Mouse (Mus musculus): ENCODE results near the gene Slit1.
A peak's percentile ranks its signal among the peaks of the same experiment; 100 is the strongest.

Slit1 gene

GRCm38 (mm10) chr19:41743396-41743795 is at the start of gene Slit1:
Gene Slit1 (minus strand): TSS chr19:41743665.
- DNase-seq (ENCODE audit: low read depth, low spot score), result no peak

GRCm38 (mm10) chr19:41792934-41793486 is 49.5 kb upstream of the Slit1 start:
- no peak for DNase-seq (ENCODE audit: low read depth, low spot score)

DNA sequence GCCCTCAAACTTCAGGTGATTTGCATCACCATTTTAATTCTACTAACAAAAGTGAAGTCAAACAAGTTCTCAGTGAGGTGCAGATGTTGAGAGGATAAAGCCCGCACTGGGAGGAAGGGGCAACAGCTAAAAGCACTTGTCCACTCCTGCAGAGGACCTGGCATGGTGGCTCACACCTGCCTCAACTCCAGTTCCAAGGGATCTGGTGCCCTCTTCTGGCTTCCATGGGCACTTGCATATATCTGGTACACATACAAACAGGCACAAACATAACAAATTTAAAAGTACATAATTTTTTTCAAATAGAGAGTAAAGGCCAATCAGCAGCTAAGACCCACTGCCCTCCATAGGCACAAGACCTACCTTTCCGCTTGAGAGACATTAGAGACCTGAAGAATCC is 47.9 kb upstream of the Slit1 start:
- DNase-seq (ENCODE audit: low read depth, low spot score), result no peak

DNA sequence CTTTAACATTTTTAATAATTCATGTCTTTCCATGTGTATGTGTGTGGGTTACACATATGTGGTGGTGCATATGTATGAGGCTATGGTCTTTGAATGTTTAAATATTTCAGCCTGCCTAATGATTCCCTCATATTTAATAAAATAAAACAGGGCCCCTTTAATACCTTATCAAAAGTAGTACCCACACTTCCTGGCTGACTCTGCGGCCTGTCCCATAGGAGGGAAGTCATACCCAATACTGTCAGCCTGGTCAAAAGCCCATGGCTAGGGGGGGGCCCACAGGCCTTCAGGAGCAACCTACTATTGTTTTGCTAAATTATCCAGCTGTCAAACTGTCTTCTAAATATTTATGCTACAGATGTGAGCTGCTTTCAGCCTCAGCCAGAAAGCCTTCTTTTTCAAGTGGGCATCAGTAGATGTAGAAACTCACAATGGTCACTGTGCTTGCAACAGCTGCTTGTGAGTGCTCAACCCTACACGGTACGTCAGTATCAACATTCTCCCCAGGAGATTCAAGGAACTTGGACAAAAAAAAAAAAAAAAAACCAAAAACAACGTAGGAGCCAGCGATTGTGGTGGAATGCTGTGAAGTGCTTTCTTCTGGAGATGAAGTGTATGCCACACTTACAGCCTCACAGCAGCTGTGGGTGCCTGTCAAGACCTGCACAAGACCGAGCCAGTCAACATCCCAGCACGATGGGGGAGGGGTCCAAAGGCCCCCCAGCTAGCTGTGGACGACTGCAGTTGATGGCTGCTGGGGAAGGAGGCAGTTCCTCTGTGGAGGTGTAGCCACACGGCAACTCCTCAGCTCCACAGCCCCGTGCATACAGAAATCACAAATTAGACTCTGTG is 45.9 kb upstream of the Slit1 start:
- DNase-seq (ENCODE audit: low read depth, low spot score), result no peak

- no peak for DNase-seq (ENCODE audit: low read depth, low spot score)
These were observed 43.4 kb upstream of the Slit1 start for GRCm38 (mm10) chr19:41786896-41787295.

DNA sequence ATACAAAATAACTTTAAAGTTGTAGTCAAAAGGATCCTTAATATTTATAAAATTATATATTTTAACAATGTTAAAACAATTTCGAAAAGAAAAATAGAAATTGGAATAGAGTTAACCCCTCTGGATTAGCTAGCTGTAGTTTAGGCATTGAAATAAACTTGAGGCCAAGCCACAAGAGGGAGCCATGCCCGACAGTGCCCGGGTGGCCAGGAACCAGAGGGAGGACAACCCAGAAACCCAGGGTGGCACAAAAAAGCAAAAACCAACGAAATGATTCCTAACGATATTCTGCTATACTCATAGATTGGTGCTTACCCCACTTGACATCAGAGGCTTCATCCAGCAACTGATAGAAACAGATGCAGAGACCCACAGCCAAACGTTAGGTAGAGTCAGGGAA is 34.0 kb upstream of the Slit1 start:
- DNase-seq (ENCODE audit: low read depth, low spot score), result no peak

- no peak for DNase-seq (ENCODE audit: low read depth, low spot score)
These were observed 25.2 kb upstream of the Slit1 start for GRCm38 (mm10) chr19:41768711-41769110.

DNA sequence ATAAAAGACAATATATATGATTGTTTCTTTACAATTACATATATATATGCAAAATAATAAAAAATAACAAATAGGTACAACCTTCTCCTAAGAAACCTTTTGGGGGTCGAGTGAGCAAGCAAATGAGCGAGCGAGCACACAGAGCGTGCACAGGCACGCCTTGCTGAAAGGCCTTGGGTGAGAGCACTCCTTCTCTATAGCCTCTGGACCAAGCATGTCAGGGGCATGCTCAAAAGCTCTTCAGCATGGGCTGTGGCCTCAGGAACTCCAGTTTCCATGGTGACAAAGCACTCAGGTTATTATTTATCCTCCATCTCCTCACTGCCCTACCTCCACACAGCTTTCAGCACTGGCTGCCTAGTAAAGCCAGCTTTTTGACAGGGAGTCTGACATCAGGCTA is 23.2 kb upstream of the Slit1 start:
- no peak for DNase-seq (ENCODE audit: low read depth, low spot score)

- peak; percentile 83 for DNase-seq (ENCODE audit: low read depth, low spot score)
These were observed 20.6 kb upstream of the Slit1 start for GRCm38 (mm10) chr19:41763870-41764660.

DNA sequence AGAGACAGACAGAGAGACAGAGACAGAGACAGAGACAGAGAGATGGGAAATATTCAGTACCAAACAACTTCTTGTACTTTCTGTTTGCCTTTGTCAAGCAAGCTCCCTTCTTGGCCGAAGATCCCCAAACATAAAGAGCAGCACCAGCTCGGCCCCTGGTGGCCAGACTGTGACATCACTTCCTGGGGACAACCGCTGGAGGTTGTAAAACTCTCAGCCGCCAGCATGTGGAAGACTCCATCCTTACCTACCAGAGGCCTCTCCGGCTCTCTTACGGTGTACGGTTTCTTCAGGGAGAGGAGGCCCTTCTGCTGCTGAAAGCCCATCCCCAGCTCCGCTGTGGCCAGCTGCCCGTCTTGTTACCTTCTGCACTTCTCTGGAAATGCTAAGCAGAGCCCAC is 18.1 kb upstream of the Slit1 start:
- no peak for DNase-seq (ENCODE audit: low read depth, low spot score)

DNA sequence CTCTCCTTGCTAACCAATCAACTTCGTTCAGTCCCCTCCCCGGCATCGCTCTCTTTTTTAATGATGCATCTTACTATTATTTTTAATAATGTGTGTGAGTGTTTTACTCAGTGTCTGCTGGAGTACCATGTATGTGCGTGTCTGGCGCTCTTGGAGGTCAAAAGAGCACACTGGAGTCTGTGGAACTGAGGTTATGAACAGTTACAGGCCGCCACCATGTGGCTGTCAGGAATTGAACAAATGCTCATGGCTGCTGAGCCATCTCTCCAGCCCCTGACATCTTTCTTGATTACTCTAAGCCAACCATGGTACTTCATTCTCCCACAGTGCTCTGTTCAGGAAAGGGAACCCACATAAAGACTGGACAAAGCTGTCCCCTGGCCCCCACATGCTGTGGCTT is 16.3 kb upstream of the Slit1 start:
- no peak for DNase-seq (ENCODE audit: low read depth, low spot score)

DNA sequence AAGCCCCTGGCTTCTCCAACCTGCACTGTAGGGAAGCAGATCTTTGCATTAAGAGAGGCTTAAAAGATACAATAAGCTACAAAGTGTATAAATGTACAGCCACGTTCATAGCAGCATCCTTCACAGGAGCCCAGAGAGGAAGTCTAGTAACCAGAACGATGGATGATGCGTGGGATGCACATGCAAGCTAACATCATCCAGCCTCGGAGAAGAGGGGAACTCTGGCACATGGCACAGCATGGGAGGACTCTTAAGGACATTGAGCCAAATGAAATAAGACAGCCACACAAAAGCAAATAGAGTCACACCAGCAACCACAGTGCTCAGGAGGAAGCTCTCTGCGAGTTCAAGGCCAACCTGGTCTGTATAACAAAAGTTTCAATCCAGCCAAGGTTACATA is 15.8 kb upstream of the Slit1 start:
- no peak for DNase-seq (ENCODE audit: low read depth, low spot score)

GRCm38 (mm10) chr19:41754760-41755159 is 11.3 kb upstream of the Slit1 start:
- no peak for DNase-seq (ENCODE audit: low read depth, low spot score)

DNA sequence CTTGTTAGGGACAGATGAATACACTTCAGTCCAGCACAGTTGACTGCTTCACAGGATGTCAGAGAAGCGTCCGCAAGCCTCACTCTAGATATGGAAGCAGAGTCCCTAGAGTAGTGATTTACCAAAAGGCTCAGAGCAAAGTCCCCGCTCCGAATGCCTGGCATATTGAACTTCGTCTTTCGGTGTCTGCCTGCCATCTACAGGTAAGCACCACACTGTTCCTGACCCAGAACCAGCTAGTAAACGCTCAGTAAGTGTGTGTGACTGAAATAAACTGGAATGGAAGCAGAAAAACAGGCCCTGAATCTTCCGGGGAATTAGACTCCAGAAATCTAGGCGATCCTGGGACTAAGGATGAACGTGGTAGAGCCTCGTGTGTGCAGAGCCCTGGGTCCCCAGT is 8.4 kb upstream of the Slit1 start:
- no peak for DNase-seq (ENCODE audit: low read depth, low spot score)

DNA sequence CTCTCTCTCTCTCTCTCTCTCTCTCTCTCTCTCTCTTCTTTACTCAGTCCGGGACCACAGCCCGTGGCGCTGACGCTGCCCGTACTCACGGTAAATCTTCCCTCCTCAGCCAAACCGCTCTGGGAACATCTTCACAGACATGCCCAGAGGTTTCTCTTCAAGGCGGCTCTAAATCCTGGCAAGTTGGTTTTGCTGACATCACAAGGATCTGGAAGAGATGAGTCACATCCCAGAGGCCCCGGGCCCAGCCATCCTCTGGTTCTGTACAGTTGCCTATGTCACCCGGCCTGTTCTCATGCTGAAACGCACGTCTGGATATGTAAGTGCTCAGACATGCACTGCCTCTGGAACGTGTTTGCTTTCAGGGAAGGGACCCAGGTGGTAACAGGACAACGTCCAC is 4.0 kb upstream of the Slit1 start:
- no peak for DNase-seq (ENCODE audit: low read depth, low spot score)

DNA sequence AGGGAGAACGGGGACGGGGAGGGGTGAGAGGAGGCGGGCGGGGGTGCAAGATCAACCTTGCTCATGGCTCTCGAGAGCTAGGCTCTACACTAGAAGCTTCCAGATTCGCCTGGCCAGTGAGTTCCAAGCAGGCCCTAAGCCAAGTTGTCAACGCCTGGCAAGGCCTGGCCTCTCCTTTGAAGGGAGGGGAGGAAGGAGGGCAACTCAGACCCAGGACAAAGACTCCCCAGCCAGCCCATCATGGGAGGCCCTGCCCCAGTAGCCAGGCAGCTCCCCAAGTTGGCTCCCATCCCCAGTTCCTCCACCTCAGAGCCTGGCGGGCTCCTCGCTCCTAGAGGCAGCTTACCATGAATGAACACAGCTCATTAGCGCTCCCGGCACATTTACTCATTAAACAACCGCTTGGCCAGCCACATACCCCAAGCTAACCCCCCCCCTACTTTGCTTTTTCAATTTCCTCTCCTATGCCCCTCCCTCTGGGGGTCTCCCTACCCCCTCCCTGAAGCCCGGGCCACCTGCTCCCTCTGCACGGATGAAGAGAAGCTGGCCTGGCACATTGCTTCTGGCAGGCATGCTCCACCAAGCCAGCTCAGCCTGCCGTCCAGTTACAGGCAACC is 2.6 kb upstream of the Slit1 start:
- DNase-seq (ENCODE audit: low read depth, low spot score), result no peak

GRCm38 (mm10) chr19:41738896-41739295 is 4.6 kb downstream of the Slit1 start:
- DNase-seq (ENCODE audit: low read depth, low spot score), result no peak

DNA sequence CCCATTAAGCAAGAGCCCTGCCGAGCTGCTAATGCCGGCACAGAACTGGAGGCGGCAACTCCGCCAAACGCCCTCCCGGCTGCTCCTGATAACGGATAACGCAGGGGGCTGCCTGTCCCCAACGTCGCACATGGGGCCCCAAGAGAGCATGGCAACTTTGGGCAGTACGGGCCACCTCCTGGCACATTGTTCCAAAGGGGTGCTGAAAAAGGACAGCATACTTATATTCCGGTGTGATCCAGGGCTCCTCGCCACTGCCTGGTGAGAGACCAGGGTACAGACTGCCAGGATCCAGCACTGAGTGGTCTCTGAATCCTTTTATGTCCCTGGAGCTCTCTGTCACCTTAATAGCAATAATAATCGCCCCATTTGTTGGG is 5.0 kb downstream of the Slit1 start:
- no peak for DNase-seq (ENCODE audit: low read depth, low spot score)

- no peak for DNase-seq (ENCODE audit: low read depth, low spot score)
These were observed 5.6 kb downstream of the Slit1 start for GRCm38 (mm10) chr19:41737657-41738428.

DNA sequence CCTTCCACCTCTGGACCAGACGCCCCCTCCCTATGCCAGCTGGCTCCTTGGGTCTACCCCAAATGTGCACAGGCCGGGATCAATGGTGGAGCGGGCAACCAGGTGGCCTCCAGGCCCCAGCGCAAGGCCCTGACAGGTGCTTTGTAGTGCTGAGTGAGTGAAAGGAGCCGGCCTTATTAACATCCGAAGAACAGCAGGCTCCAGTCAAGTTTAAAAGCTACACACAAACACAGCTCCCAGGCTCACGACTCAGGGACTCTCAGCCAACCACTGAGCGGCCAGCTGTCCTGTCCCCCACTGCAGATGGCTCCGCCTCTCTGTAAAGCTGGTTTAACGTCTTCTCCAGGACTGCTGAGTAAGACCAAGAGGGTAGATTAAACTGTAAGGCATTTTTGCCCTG is 8.8 kb downstream of the Slit1 start:
- DNase-seq (ENCODE audit: low read depth, low spot score), result no peak

DNA sequence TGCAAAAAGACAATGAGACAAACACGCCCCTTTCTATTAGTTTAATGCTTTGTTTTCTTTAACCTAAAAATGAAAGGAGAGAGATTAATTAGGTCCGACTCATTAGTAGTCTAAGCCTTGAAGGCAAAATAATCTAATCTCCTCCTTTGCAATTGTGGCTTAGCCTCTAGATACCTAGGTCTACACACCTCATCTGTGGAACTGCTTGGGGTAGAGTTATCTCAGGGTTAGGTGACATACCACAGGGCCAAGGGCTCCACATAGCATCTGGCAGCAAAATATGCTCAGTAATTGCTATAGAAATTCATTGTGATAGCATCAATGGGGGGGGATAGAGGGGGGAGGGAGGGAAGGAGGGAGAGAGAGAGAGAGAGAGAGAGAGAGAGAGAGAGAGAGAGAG is 18.0 kb downstream of the Slit1 start:
- DNase-seq (ENCODE audit: low read depth, low spot score), result no peak

Data from embryo, embryonic 11.5 days (tissue).